Mouse (Mus musculus) myocyte (in vitro differentiated cells): ENCODE data around the gene Rnf169. TPM values are rescaled to one million over a fixed set of nuclear protein-coding genes. Genes with fewer than 3 reads are reported as not detected.

Experiments used
- H3K27me3 ChIP-seq: one replicate; pipeline ENCODE4 v1.6.1; 2011; ENCODE audit not compliant: control insufficient read depth, insufficient read depth, insufficient read length
- H3K36me3 ChIP-seq: one replicate; pipeline ENCODE4 v1.6.1; 2011; ENCODE audit not compliant: control insufficient read depth, insufficient read depth
- H3K4me2 ChIP-seq: one replicate; pipeline ENCODE4 v1.6.1; 2011; ENCODE audit warnings: low read depth, control low read depth
- H3K4me3 ChIP-seq: one replicate; pipeline ENCODE4 v1.5.1; 2011; ENCODE audit warnings: mild to moderate bottlenecking, control low read depth, moderate library complexity
- H3K79me2 ChIP-seq: one replicate; pipeline ENCODE4 v1.6.1; 2011; ENCODE audit not compliant: control insufficient read depth, insufficient read depth
- H3ac ChIP-seq: one replicate; pipeline ENCODE4 v1.6.1; 2011; ENCODE audit not compliant: control insufficient read depth, insufficient read length
- CEBPB ChIP-seq: IDR thresholded peaks from 2 replicates; pipeline ENCODE4 v1.6.1; 2011; ENCODE audit warnings: mild to moderate bottlenecking, moderate library complexity; ENCODE audit not compliant: poor library complexity, insufficient read depth, severe bottlenecking
- E2F4 ChIP-seq: IDR thresholded peaks from one replicate; pipeline ENCODE4 v1.6.1; 2011; ENCODE audit warnings: mild to moderate bottlenecking, control low read depth, moderate library complexity; ENCODE audit not compliant: insufficient read depth
- MAX ChIP-seq: IDR thresholded peaks from one replicate; pipeline ENCODE4 v1.6.1; 2011; ENCODE audit warnings: low read depth, mild to moderate bottlenecking, control low read depth
- MYOD1 ChIP-seq, 3 experiments: IDR thresholded peaks; one replicate each; pipeline ENCODE4 v1.6.1; 2011; ENCODE audit warnings: control low read depth in 2 of 3, low read depth in 2 of 3, mild to moderate bottlenecking in 2 of 3, moderate library complexity in 1 of 3; ENCODE audit not compliant: insufficient read length in 2 of 3, control insufficient read depth in 1 of 3
- MYOG ChIP-seq, 3 experiments: IDR thresholded peaks; one replicate each; pipeline ENCODE4 v1.6.1; 2011; ENCODE audit warnings: control low read depth in 2 of 3, low read depth in 2 of 3, mild to moderate bottlenecking in 2 of 3; ENCODE audit not compliant: insufficient read length in 2 of 3, control insufficient read depth in 1 of 3, insufficient read depth in 1 of 3
- POLR2A ChIP-seq: IDR thresholded peaks from one replicate; pipeline ENCODE4 v1.6.1; 2011; ENCODE audit warnings: low read depth, mild to moderate bottlenecking, control low read depth, moderate library complexity; ENCODE audit not compliant: insufficient read length
- POLR2AphosphoS2 ChIP-seq: IDR thresholded peaks from one replicate; pipeline ENCODE4 v1.6.1; 2011; ENCODE audit warnings: low read depth, control low read depth; ENCODE audit not compliant: insufficient read length
- REST ChIP-seq: IDR thresholded peaks from one replicate; pipeline ENCODE4 v1.6.1; 2011; ENCODE audit warnings: mild to moderate bottlenecking, control low read depth, moderate library complexity; ENCODE audit not compliant: insufficient read depth, insufficient read length
- SRF ChIP-seq: IDR thresholded peaks from one replicate; pipeline ENCODE4 v1.6.1; 2011; ENCODE audit warnings: low read depth; ENCODE audit not compliant: control insufficient read depth, insufficient read length
- TCF12 ChIP-seq: IDR thresholded peaks from one replicate; pipeline ENCODE4 v1.6.1; 2011; ENCODE audit warnings: mild to moderate bottlenecking, control low read depth; ENCODE audit not compliant: poor library complexity, insufficient read depth, severe bottlenecking
- TCF3 ChIP-seq: IDR thresholded peaks from one replicate; pipeline ENCODE4 v1.6.1; 2011; ENCODE audit warnings: low read depth, control low read depth; ENCODE audit not compliant: insufficient read length
- USF1 ChIP-seq: IDR thresholded peaks from one replicate; pipeline ENCODE4 v1.6.1; 2011; ENCODE audit warnings: low read depth, mild to moderate bottlenecking, control low read depth, moderate library complexity
- polyA plus RNA-seq: library from polyadenylated mRNA; unstranded; fragments of >200 nt; fragmentation: generic; extraction: Trizol; gene quantifications from one replicate; pipeline ENCODE4 v1.2.1, GENCODE M21; 2012; ENCODE audit warnings: missing spikeins

The Rnf169 gene
- 3.0 TPM for polyA plus RNA-seq

GRCm38 (mm10) chr7:99980132-99980591 is at the start of gene Rnf169:
Rnf169 (minus strand) TSS chr7:99980448.
- Histone ChIP-seq H3K79me2 (peaks cover 44% of the 10 kb centered on the region), H3K36me3 (no peaks in the 10 kb centered on the region), H3K27me3 (no peaks in the 10 kb centered on the region), H3K4me2 (peak within 1 kb of the TSS; percentile 76), H3ac (peak within 1 kb of the TSS; percentile 99), H3K4me3 (peak within 1 kb of the TSS; percentile 47)
- peak; percentile 69 for TF ChIP-seq POLR2AphosphoS2
- TF ChIP-seq MYOD1 (IDR thresholded peaks at IDR 0.05; ENCODE audit: control insufficient read depth in 1 of 3, insufficient read length in 2 of 3, low read depth in 2 of 3), result no peak
- TF ChIP-seq REST, result no peak
- no peak for TF ChIP-seq TCF3
- no peak for TF ChIP-seq MYOG (IDR thresholded peaks at IDR 0.05; ENCODE audit: control insufficient read depth in 1 of 3, insufficient read depth in 1 of 3, insufficient read length in 2 of 3, low read depth in 2 of 3)
- peak; percentile 72 for TF ChIP-seq POLR2A
- no peak for TF ChIP-seq MAX
- TF ChIP-seq USF1, result no peak
- no peak for TF ChIP-seq TCF12
- TF ChIP-seq SRF, result no peak
- TF ChIP-seq E2F4, result no peak

GRCm38 (mm10) chr7:100029307-100029706 is 49.1 kb upstream of the Rnf169 start:
- H3K36me3 ChIP-seq, result no peaks in the 10 kb centered on the region
- TF ChIP-seq USF1, result no peak
- no peak for TF ChIP-seq TCF3
- no peak for TF ChIP-seq MYOD1 (IDR thresholded peaks at IDR 0.05; ENCODE audit: control insufficient read depth in 1 of 3, insufficient read length in 2 of 3, low read depth in 2 of 3)
- no peaks in the 10 kb centered on the region for H3K79me2 ChIP-seq
- no peak overlapping the region for H3K4me3 ChIP-seq
- no peak overlapping the region for H3K4me2 ChIP-seq
- H3ac ChIP-seq, result no peak overlapping the region
- H3K27me3 ChIP-seq, result peaks cover 13% of the 10 kb centered on the region

GRCm38 (mm10) chr7:100027353-100027752 is 47.1 kb upstream of the Rnf169 start:
- Histone ChIP-seq H3ac (no peak overlapping the region), H3K36me3 (no peaks in the 10 kb centered on the region), H3K4me2 (no peak overlapping the region), H3K27me3 (peaks cover 8% of the 10 kb centered on the region), H3K4me3 (no peak overlapping the region), H3K79me2 (no peaks in the 10 kb centered on the region)
- TF ChIP-seq REST (no peak), SRF (no peak), MYOD1 (IDR thresholded peaks at IDR 0.05; ENCODE audit: control insufficient read depth in 1 of 3, insufficient read length in 2 of 3, low read depth in 2 of 3) (no peak), POLR2AphosphoS2 (no peak), MAX (no peak), MYOG (IDR thresholded peaks at IDR 0.05; ENCODE audit: control insufficient read depth in 1 of 3, insufficient read depth in 1 of 3, insufficient read length in 2 of 3, low read depth in 2 of 3) (no peak), USF1 (no peak), CEBPB (no peak), E2F4 (no peak), POLR2A (no peak), TCF12 (no peak), TCF3 (no peak)

- Histone ChIP-seq H3K4me2 (no peak overlapping the region), H3K27me3 (peaks cover 64% of the 10 kb centered on the region), H3K36me3 (no peaks in the 10 kb centered on the region), H3K79me2 (no peaks in the 10 kb centered on the region), H3ac (no peak overlapping the region), H3K4me3 (no peak overlapping the region)
- TF ChIP-seq TCF12 (no peak), MYOG (IDR thresholded peaks at IDR 0.05; ENCODE audit: control insufficient read depth in 1 of 3, insufficient read depth in 1 of 3, insufficient read length in 2 of 3, low read depth in 2 of 3) (no peak), TCF3 (no peak), SRF (no peak), POLR2AphosphoS2 (no peak)
These were observed 36.8 kb upstream of the Rnf169 start for GRCm38 (mm10) chr7:100017056-100017455.

- TF ChIP-seq TCF3 (no peak), SRF (no peak)
- H3K36me3 ChIP-seq, result no peaks in the 10 kb centered on the region
- no peak overlapping the region for H3ac ChIP-seq
- H3K27me3 ChIP-seq, result peaks cover 58% of the 10 kb centered on the region
- no peaks in the 10 kb centered on the region for H3K79me2 ChIP-seq
- H3K4me3 ChIP-seq, result no peak overlapping the region
- H3K4me2 ChIP-seq, result no peak overlapping the region
These were observed 33.9 kb upstream of the Rnf169 start for GRCm38 (mm10) chr7:100014123-100014600.
